Mouse (Mus musculus) megakaryocyte-erythroid progenitor cell, adult 5-6 weeks (primary cell): ENCODE measurements around the gene Mrpl4. TPM values are rescaled to one million over a fixed set of nuclear protein-coding genes. Genes with fewer than 3 reads are reported as not detected.
"Not testable (repeated sequence)": the region's sequence is repeated elsewhere in the genome, so short reads cannot be mapped to it uniquely, and the experiment has no call there.

Experiments used
- ATAC-seq: replicated peaks from 2 replicates; pipeline ENCODE4 v1.8.0; 2016; ENCODE audit warnings: mild to moderate bottlenecking, inconsistent platforms; ENCODE audit not compliant: severe bottlenecking, poor library complexity, low FRiP score, low TSS enrichment
- total RNA-seq, 2 experiments: library from RNA; stranded (forward) in 1 of 2; stranded (reverse) in 1 of 2; fragments of 200-1000, 215-1000 nt in 1 of 2; fragments of >200 nt in 1 of 2; fragmentation: Nextera tagmentation in 1 of 2; gene quantifications; 2 replicates each; pipeline ENCODE4 v1.2.3; 2014 to 2017

Mrpl4 gene
- total RNA-seq, 2 experiments from 2014 or later: 43.3 to 78.8 TPM

DNA sequence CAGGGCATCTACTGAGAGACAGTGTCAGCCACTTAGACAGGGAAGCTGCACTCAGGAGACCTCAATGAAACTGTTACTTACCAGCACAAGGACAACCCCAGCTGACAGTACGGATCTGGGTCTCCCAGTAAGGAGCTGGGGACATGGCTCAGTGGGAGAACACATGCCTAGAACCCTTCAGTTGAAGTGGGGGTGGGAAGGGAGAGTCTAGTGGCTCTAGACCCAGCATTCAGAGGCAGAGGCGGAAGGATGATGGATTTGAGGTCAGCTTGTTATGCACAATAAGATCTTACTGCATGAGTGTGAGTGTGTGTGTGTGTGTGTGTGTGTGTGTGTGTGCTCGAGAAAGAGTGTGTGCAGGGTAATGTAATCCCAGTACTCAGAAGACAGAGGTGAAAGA lies 20.4 kb upstream of the Mrpl4 start:
- no peak for ATAC-seq

GRCm38 (mm10) chr9:20983169-20983568 lies 19.4 kb upstream of the Mrpl4 start:
- no peak for ATAC-seq

GRCm38 (mm10) chr9:20986952-20987686 lies 15.4 kb upstream of the Mrpl4 start:
- ATAC-seq: no peak

GRCm38 (mm10) chr9:20987953-20988352 lies 14.6 kb upstream of the Mrpl4 start:
- ATAC-seq: 0 out of 2 replicates have a peak, but pooled peaks have one; percentile 19

- ATAC-seq: no peak
Observed at GRCm38 (mm10) chr9:20990861-20991260, 11.7 kb upstream of the Mrpl4 start.

- no peak for ATAC-seq
Observed at GRCm38 (mm10) chr9:20991587-20991986, 11.0 kb upstream of the Mrpl4 start.

DNA sequence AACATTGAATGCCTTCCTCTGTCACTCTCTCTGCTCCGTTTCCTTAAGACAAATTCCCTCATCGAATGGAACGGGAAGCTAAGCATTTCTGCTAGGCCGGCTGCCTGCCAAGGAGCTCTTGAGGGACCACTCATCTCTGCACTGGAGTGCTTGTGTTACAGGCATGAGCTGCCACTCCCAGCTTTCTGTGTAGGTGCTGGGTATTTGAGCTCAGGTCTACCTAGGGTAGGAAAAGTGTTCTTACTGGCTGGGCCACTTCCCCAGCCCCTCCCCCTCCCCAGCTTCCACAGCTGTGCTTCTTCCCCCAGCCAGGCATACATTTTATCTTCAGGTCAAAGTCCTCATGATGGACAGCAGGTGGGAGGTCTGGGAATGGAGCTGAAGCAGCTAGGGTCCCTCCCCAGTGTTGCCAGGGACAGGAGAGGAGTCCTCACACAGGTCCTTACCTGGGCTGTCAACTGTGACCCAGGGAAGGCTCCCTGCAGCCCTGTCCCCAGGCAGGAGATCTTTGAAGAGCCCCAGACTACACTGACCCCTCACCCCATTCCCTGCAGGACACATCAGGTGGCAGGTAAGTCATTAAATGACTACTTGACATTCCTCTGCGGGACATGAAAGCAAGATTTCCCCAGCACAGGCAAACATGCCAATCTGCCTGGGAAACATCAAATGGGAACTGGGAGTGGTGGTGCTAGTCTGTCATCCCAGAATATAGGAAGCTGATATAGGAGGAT lies 9.2 kb upstream of the Mrpl4 start:
- ATAC-seq: no peak

DNA sequence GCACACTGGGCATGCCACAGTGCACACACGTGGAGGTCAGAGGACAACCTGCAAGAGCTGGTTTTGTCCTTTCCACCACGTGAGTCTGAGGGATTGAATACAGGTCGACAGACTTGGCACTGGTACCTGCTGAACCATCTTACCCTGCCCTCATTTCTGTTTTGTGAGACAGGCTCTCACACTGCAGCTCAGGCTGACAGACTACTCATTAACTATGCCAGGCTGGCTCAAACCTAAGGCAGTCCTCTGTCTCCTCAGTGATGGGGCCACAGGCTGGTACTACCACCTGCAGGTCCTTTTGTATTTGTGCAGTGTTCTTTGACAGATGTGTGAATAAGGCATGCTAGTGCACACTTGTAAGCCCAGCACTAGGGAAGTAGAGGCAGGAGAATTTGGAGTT lies 7.5 kb upstream of the Mrpl4 start:
- ATAC-seq: no peak

GRCm38 (mm10) chr9:20997065-20997464 lies 5.5 kb upstream of the Mrpl4 start:
- no peak for ATAC-seq

- not testable (repeated sequence) for ATAC-seq
Observed at GRCm38 (mm10) chr9:20998337-20998736, 4.2 kb upstream of the Mrpl4 start.

DNA sequence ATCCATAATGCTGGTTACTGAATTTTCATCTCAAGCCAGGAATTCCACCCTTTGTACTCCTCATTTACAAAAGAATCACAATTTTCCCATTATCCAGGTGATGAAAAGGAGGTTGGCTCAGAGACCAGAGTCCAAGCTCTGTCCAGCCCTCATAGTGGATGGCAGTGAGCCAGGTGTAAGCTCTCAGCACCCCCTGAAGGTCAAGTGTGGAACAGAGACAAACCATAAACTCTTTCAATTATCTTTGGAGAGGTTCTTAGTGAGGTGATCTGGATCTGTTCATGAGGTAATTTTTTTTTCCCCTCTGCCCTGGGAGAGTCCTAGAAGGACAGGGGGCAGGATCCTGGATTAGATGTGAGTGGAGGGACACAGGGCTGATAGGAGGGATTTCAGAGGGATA lies 1.7 kb upstream of the Mrpl4 start:
- no peak for ATAC-seq

- ATAC-seq: no peak
Observed at GRCm38 (mm10) chr9:21001651-21002200, 812 bp upstream of the Mrpl4 start.

GRCm38 (mm10) chr9:21002270-21002626 lies 290 bp upstream of the Mrpl4 start:
- ATAC-seq: no peak

GRCm38 (mm10) chr9:21007313-21007952 lies 4.9 kb downstream of the Mrpl4 start:
- ATAC-seq: no peak

GRCm38 (mm10) chr9:21008007-21008406 lies 5.5 kb downstream of the Mrpl4 start:
- ATAC-seq: no peak

DNA sequence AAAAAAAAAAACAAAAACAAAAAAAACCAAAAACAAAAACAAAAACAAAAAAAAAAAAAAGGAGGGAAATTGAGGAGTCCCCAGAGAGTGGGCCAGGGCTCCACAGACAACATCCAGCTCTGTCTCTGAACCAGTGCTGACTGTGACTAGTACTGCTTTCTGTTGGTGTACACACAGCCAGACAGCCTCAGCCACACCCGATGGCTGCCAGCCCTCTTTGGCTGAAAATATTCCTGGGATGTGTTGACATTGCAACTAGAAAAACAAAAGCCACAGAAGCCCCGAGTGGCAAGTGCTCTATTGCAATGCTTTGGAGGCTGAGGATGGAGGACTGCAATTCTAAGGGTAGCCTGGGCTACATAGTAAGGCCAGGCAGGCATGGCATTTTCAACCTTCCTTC lies 7.8 kb downstream of the Mrpl4 start:
- ATAC-seq: no peak

DNA sequence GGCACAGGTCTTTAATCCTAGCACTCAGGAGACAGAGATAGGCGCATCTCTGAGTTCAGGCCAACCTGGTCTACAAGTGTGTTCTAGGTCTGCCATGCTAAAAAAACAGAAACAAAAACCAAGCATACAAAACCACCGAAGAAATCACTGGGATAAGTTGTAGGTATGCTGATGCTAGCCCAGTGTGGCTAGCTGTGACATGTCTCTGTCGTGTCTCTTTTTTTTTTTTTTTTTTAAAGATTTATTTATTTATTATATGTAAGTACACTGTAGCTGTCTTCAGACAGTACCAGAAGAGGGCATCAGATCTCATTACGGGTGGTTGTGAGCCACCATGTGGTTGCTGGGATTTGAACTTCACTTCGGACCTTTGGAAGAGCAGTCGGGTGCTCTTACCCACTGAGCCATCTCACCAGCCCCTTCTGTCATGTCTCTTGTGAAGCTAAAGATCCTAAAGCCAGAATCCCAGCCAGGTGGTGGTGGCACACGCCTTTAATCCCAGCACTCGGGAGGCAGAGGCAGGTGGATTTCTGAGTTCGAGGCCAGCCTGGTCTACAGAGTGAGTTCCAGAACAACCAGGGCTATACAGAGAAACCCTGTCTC lies 8.5 kb downstream of the Mrpl4 start:
- ATAC-seq: not testable (repeated sequence)

DNA sequence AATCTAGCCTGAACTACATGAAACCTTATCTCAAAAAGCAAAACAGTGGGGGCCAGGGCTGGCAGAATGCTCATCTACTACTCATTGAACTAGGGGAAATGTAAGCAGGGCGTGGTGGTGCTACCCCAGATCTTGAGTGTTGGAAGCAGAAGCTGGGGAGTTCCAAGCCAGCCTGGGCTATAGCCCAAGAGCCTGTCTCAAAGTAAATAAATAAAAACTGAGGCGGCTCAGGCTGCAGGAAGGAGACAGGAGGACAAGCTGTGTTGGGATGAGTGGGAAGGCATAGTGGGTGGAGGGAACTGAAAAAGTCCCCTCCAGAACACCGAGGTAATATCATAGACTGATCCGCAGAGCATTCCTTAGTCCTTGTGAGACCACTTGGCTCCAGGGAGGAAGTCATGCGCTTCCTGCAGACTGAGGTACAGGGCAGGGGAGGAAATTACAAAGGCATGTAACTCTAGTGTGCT lies 9.3 kb downstream of the Mrpl4 start:
- ATAC-seq: peak; percentile 15; the same call in 1 of the 2 replicates

GRCm38 (mm10) chr9:21012368-21012767 lies 9.8 kb downstream of the Mrpl4 start:
- ATAC-seq: no peak
